Mouse (Mus musculus): ENCODE data around the gene Manbal.

DNA sequence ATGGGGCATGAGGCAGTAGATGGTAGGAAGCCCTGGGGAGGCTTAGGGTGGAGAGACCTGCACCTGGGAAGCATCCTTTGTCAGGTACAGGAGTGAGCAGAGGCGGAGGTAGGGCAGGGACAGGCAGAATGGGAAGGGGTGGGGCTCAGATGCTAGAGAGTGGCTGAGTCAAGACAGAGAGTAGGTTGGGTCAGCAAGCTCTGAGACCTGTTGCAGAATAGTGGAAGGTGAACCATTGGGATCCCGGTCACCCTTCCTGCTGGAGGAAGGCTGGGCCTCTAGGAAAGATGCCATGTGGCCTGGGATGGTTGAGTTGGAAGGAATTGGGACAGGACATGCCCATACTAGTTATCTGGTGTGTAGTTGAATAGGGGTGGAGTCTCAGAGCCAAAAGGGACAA is 24.9 kb downstream of the Manbal start:
- TF ChIP-seq CTCF (IDR thresholded peaks at IDR 0.05; ENCODE audit: borderline replicate concordance, insufficient read depth, low read length) (no peak), POLR2A (IDR thresholded peaks at IDR 0.05; ENCODE audit: low read depth, low read length) (no peak)
